Mouse (Mus musculus) left cerebral cortex, postnatal 25 days (tissue): ENCODE measurements at regions not wholly inside any gene's neighbourhood (a gene's known extent, or its start where the extent isn't known, plus 50 kb on each side); places are given as distances from the start of the nearest gene placed in this dataset.

Source experiments
- DNase-seq, 2 experiments: peaks; one replicate each; pipeline ENCODE4 v3.0.0; 2022; ENCODE audit warnings: low spot score in 2 of 2, mixed read lengths in 1 of 2
- intact Hi-C: fragments of 180-260 bp; cut with DNase I; formaldehyde crosslinking; loops from one replicate; pipeline ENCODE4 v1.15.1; 2025

- no peak for DNase-seq
Measured at GRCm38 (mm10) chr9:17294327-17294726, 793.2 kb upstream of the Fat3 start.

GRCm38 (mm10) chr9:17288790-17289596 is 787.9 kb upstream of the Fat3 start:
- intact Hi-C loops: no loop called here
- peak in 1 of 2 experiments; percentile 3 for DNase-seq

More at GRCm38 (mm10) chr9:17294327-17294726, 793.2 kb upstream of the Fat3 start:
- intact Hi-C loops: no loop called here

- no peak for DNase-seq
- intact Hi-C loops: no loop called here
Measured at GRCm38 (mm10) chr9:17279334-17279990, 778.4 kb upstream of the Fat3 start.

DNA sequence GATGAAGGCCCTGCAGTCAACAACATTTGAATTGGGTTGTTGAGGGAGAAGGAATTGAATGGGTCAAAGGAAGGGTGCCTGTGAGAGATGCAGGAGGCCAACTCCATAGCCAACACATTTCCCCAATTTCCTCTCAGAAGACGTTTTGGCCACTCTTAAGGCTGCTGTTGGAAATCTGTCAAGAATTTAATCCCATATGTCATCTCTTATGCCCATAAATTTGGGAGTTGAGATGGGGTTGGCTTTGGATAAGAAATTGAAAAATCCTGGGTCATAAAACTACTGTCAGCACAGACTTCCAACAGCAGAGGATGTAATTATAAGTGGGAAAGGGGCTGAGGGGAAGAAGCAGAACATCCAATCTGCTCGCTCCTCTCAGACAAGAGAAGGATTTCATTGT is 771.5 kb upstream of the Fat3 start:
- intact Hi-C loops: no loop called here
- DNase-seq: no peak

- peak in 1 of 2 experiments; percentile 24 for DNase-seq
- intact Hi-C loops: no loop called here
Measured at GRCm38 (mm10) chr9:17269624-17270023, 768.5 kb upstream of the Fat3 start.

DNA sequence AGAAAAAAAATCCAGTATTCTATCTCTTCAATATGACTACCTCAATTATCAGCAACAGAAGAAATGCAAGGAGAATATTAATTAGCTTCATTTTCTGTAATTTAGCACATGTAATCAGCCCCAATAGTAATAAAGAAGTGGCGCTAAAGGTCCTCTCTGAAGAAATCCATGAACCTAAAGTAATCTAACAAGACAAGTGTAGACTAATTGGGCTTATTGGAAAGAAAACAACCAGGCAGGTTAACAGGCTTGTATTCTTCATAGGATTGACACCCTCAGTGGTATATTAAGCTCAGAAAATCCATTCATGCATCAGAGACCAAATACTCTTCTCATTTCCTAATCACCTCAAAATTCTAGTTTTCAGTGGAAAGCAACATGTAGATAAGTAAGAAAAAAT is 756.1 kb upstream of the Fat3 start:
- DNase-seq: no peak

DNA sequence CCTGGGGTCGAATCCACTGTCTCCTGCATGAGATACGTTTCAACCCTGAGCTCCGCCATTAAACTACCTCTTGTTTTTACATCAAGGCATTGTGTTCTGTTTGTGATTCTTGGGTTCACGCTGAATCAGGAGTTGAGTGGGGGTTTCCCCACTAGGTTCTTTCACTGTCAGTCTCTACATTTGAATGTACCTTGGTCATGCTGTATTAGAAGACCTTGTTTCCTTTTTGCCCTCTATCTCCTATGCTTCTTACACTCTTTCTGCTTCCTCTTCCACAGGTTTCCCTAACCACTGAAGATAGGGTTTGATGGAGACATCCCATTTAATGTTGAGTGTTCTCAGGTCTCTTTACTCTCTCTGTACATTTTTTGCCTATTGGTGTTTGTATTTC is 726.0 kb upstream of the Fat3 start:
- DNase-seq: no peak
- intact Hi-C loops: no loop called here

More for the DNA sequence above, 756.1 kb upstream of the Fat3 start:
- intact Hi-C loops: no loop called here

DNA sequence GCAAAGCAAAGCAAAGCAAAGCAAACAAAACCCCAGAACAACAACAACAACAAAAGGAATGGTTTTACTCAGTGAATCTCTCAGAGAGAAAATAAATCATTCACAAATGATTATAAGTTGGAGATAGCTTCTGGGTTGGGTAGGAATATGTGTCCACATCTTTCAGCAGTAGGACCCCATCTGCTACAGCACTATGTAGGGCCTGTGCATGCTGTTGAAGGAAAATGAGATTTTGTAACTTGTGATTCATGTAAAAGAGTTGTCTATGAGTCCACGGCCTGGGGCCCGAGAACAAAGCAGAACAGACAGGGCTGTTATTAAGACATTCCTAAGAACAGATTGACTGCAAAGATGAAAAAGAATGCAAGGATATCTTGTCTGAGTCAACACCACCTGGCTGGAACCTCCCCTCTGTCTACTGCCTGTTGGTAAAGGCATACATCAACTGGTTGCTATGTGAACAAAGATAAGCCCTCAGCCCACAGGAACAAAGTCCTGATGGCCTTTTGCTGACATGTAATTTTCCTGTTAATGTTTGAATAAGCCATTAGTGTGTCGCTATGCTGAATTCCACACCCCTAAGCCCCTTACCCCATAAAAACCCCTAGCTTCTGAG is 725.5 kb upstream of the Fat3 start:
- DNase-seq: no peak
- intact Hi-C loops: no loop called here

GRCm38 (mm10) chr9:17195339-17195738 is 694.3 kb upstream of the Fat3 start:
- no peak for DNase-seq
- intact Hi-C loops: no loop called here

GRCm38 (mm10) chr9:17189552-17189951 is 688.5 kb upstream of the Fat3 start:
- intact Hi-C loops: no loop called here
- DNase-seq: no peak

GRCm38 (mm10) chr9:17168193-17168592 is 667.1 kb upstream of the Fat3 start:
- no peak for DNase-seq
- intact Hi-C loops: no loop called here

DNA sequence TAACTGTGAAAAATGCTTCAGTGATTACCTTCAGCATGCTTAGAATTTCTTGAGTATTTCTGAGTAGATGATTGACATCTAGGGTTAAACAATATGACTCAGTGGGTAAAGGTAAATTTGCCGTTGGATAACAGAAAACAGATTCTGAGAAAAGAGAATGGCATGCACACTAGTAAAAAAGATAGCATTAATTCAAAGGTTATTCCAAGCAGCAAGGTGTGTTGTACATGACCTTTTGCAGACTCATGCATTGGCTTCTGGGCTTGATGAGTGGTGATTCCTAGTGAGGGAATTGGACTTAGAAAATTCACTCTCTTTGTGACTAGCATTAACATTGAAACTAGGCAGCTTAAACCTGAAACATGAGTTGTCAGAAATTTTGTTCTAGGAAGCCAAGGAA is 665.2 kb upstream of the Fat3 start:
- no peak for DNase-seq
- intact Hi-C loops: no loop called here

- no peak for DNase-seq
Measured at GRCm38 (mm10) chr9:17158481-17159366, 657.6 kb upstream of the Fat3 start.

GRCm38 (mm10) chr9:17152369-17152768 is 651.3 kb upstream of the Fat3 start:
- intact Hi-C loops: no loop called here
- DNase-seq: no peak

More at GRCm38 (mm10) chr9:17158481-17159366, 657.6 kb upstream of the Fat3 start:
- intact Hi-C loops: no loop called here

DNA sequence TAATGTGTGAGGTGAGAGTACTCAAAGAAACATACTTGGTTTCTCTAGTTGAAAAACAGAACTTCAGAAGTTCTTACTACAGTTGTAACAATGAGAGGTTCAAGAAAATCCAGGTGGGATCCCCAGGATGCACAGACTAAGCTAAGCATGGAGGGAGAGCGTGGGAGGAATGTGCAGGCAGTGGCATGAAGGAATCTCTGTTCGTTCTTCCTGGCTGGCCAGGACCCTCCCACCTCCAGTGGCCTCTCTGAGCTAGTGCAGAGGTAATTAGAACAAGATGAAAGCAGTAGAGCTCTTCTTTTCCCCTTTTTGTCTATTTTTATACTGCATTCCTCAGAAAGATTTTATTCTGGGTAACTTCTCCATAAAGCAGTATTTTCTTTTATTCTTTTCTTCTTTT is 648.3 kb upstream of the Fat3 start:
- no peak for DNase-seq
- intact Hi-C loops: no loop called here
